Mouse (Mus musculus): ENCODE measurements around the gene Abcg2.

Gene Abcg2

DNA sequence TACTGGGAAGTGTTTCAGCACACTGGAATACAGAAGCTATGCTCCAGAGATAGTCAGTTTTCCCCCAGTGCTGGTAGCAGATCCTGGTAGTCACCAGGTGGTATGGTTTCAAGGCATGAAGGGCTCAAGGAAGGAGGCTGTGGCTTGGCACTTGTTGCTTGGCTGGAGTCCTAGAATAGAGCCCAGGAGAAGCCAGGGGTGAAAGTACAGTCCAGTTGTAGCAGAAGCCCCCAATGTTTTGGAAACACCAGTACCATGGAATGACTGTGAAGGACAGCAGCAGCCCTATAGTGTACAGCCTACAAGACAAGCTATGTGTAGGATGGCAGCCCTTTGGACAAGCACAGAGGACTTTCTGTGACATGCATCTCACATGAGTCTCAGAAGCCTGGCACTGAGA, 54.2 kb downstream of the Abcg2 start:
- DNase-seq: no peak

DNA sequence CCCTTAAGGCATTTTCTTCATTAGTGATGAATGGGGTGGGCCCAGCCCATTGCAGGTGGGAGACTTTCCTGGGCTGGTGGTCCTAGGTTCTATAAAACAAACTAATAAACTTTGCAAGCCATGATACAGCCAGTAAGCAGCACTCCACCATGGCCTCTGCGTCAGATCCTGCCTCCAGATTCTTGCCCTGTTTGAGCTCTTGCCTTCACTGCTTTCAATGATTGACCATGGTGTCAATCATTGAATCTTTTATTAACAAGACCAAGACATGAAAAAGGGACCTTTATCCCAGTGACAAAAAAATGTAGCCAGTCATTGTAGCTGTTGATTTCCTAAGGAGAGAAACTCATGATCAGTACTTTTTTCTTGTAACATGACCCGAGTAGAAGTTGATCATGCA, 55.1 kb downstream of the Abcg2 start:
- no peak for DNase-seq

DNA sequence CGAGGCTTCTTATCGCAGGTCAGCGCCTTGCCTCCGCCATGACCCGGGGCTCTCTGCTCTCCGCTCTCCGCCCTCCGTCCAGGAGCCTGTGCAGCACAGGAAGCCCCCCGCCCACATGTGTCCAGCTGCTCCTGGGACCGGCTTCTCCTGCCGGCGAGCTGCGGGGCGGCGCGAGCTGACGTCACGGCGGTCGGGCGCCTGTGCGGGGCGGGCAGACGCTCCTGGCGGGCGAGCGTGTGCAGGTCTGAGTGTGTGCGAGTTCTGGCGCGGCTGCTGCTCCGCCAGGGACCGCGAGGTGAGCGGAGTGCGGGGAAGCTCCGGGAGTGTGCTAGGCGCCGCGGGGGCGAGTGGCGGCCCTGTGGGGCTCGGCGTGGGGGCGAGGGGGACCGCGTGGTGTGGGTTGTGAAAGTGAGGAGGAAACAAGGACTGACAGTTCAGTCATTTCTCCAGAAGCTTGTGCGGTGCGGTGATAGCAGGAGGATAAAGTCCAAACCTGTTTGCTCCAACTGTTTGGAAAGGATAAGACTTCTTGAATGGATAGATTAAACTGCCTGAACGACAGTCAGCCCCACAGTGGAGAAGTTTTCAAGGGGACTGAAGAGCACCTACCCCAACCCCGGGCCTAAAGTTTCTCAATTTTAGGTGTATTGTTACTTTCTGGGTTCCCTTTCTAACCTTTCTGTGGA, 56.2 kb downstream of the Abcg2 start:
- DNase-seq: peak; percentile 62 to 73

DNA sequence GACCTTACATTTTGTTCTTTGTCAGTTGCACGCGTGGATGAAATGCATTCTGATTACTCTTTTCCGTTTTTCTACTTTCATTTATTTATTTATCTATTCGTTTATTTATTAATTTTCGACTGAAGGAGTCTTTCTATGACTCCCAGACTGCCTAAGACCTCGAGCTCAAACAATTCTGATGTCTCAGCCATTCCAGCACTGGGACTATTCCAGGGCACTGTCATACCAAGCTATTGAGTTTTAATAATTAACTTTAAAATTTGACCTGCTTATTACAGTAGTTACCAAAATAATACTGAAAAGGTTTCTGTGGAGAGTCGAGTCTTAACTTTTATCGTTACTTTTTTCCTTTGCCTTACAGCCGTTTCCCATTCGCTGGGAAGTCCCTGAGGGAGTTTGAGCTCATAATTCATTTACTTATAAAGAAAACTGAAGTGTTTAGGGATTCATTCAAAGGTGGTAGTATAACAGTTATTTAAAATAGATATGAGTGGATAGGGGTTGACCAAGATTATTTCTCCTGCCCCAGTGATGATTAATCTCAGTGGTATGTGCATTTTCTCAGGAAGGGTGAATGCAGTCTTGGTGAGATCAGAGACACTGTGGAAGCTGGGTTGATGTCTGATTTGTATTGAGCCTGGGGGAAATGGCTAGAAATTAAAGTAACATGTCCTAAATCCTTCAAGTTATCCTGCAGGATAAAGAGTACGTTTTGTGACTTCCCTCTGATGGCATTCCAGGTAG, 56.9 kb downstream of the Abcg2 start:
- no peak for DNase-seq

DNA sequence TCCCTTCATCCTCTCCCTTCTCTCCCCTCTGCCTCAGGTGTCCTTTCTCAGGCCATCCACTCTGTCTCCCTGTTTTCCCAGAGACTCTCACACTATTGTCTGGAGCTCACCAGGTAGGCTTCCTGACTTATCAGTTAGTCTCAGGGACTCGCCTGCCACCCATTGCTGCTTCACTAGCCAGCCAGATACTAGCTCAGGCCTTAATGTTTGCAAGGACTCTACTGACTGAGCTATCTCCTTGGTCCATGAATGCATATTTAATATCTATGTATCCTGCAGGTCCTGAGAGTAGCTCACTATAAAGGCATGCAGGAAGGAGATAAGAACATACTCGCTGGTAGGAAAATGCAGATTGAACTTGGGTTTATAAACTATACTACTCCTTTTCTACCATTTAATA, 57.9 kb downstream of the Abcg2 start:
- no peak for DNase-seq

DNA sequence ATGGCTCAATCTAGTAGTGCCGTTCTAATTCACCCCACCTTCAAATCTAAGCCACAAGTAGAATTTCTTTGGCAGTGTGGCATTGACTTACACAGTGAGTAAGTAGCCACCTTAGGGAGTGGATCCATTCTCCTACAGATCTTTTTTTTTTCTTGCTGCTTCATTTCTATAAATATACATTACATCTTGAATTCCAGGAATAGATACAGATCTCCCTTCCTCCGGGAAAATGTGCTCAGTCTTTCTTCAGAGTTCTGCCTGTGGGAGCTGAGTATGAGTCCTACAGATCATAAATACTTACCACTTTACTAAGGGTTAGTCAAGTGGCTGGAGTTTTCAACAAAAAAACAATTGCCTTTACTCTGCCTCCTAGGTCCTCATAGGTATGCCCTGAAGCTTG, 60.3 kb downstream of the Abcg2 start:
- no peak for DNase-seq

DNA sequence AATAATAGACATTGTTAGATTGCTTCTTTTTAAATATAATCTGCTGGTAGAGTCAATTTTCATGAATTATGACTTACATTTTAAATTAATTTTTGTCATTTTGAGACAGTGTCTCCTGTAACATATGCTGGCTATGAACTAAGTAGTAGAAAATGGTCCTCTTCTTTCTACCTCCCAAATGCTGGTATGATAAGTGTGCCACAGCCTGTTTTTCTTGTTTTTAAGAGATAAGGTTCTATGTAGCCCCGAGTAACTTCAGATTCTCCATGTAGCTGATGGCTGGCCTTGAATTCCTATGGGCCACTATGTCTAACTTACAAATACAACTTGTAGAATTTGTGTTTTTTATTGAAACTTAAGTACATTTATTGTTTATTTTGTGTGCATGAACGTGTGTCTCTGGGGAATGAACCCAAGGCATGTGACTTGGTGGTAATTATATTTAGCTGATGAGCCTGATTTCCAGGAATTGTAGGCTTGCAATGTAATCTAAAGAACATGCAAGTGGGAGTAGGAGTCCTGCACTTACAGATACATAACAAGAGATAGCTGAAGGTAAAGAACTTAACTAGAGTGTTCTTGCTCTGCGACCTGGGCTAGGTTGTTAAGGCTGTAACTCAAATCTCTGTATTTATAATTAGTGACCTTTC, 63.9 kb downstream of the Abcg2 start:
- no peak for DNase-seq

DNA sequence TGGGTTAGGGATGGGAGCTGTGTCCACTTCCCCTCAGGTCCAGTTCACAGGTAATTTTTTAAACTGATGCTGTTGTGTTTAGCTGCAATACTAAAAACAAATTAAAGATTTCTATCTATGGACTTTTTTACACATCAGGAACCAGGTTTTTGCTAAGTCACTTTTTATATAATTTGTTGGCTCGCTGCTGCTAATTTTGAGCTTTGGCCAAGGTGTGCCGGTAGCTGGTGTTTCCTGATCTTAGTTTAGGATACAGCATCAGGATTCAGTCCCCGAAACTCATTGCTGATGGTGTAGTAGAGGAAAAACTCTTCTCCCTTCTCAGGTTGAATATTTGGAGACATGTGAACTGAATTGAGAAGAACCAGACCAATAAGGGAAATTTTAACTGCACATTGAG, 65.8 kb downstream of the Abcg2 start:
- DNase-seq: no peak

DNA sequence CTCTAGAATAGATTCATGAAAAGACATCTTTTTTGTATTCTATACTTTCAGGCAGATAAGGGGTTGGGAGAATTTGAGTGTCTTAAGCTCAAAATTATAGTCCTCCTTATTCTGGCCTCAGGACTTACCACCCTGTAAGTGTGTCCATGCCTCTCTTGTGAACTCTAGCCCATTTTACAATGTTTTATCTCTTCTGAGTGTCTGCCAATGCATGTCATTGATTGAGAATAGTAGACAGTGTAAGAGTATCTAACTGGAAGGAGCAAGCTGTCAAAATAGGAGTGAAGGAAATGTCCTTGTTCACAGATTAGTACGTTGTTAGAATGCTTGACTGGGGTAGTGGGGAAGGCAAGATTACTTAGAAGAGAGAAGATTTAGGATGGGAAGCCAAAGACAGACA, 66.7 kb downstream of the Abcg2 start:
- no peak for DNase-seq

DNA sequence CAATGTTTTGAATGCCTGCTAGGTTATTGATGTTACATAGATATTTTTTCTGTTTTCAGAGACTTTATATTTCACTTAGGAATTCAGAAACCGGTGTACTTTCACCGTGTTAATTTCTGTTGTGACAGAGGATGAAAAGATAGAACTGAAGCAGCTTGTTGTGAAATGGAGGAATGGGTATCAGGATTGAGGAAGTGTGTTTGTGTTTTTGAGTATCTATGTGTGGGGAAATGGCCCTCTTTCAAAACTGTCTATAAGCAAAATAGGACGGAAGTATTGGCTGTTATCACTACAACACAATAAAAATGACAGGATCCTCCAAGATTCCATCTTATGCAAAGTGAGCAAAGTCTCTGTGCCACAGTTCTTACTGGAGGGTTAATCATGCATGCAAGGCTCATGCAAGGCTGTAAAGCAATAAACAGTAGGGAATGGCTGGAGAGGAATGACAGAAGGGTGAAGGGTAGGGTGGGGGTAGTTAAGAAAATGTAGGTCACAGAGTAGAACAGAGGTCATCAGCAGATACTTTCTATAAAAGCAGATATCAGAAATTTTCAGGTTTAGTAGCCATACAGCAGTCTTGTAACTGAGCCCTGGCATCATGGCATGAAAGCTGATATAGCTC, 76.7 kb downstream of the Abcg2 start:
- no peak for DNase-seq

DNA sequence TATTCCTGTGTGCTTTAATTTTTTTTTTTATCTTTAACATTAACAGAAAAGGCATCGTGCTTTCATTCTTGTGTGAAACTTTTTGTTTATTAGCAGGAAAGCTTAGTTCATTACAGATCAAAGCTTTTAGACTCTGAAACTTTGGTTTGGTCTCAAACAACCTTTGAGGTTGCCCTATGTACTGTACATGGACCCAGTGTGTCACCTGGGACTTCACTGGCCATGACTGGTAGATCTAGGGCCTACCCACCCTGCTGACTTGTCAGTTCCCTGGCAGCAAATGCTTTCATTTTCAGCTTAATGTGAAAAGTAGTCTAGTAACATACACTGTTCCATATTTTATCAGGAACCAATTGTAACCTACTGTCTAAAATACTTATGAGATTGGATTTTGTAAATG, 93.5 kb downstream of the Abcg2 start:
- DNase-seq: no peak

DNA sequence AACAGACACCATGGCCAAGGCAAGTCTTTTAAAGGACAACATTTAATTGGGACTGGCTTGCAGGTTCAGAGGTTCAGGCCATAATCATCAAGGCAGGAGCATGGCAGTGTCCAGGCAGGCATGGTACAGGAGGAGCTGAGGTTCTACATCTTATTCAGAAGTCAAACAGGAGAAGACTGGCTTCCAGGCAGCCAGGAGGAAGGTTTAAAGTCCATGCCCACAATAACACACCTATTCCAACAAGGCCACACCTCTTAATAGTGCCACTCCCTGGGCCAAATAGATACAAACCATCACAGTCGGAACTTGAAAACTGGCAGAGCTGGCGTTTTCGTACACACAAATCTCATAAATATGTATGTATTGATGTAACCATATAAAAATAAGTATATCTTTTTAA, 94.2 kb downstream of the Abcg2 start:
- no peak for DNase-seq

DNA sequence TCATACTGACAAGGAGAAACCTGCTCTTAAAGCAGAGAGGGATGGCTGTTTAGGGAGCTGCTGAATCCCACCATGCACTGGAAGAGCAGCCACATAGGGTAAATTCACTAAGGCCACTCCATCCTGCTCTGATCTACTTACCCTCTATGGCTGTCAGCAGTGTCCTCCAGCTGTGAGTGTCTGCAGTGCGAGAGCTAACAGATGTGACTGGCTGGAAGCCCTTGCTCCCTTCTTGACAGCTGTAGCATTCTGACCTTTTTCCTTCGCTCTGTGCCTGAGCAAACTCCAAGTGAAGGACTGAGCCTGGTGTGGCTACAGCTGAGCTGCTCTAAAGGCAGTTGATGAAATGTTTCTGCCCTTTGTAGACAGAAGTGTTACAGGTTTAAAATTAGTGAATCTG, 107.3 kb downstream of the Abcg2 start:
- DNase-seq: no peak

DNA sequence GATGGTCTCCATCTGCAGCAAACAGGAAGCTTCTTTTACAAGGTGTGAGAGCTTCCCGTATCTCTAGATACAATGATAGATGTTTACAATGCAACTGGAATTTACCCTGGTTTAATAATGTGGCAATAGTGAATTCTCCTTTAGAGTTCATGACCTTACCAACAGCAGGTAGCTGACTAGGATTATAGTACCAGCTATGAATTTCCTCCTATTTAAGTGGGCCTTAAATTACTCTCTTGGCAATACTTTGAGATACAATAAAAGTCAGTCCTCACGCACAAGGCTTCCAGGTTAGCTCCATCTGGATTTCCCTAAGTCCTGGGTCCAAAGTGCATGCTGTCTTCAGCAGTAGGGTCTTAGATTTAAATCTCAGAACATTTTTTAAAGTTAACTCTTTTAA, 109.9 kb downstream of the Abcg2 start:
- DNase-seq: no peak

DNA sequence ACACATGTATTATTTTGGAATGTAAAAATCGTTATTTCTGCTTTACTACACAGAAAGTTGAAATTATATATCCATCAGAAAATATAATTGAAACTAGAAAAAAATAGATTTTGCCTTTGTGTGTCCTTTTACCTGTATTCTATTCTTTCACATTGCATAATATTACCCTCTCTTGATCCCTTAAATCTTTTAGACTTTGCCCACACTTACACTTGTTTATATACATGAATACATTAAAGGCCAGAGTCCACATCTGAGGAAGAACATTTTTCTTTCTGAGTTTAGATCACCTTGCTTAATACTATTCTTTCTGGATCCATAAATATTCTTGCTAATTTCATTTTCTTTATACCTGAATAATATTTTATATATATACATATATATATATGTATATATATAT, 110.4 kb downstream of the Abcg2 start:
- no peak for DNase-seq

DNA sequence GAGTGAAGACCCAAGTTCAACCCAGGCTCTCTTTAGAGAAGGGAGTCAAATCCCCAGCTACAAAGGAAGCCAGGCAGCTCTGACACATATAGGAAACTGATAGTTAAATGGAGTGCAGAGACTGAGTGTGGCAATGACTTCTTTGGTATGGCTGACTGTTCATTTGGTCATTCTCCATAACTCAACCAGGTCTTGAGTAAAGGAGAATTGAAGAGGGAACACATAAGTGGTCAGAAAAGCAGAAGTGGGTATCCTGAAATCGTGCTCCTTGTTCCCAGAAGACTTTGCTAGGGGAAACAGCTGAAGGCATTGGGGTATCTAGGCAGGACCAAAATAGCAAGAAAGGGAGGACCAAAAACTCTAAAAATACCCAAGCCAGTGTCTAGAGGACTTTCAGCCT, 126.0 kb downstream of the Abcg2 start:
- no peak for DNase-seq

DNA sequence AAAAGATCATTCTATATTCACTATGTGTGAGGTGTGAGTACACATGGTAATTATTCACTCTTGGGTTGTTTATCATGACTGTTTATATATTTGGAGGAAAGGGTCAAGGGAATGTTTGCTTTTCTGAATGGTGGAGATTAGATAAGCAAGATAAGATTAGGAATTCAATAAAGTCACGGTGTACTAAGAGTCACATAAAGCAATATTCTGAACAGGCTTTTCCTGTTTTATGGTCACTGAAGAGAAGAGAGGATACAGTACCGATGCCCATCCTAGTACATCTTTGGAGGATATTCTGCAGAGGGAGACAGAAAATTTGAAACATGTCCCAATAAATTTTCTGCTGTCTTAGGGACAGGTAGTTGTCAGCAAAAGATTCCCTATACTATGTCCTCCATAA, 127.6 kb downstream of the Abcg2 start:
- DNase-seq: no peak

DNA sequence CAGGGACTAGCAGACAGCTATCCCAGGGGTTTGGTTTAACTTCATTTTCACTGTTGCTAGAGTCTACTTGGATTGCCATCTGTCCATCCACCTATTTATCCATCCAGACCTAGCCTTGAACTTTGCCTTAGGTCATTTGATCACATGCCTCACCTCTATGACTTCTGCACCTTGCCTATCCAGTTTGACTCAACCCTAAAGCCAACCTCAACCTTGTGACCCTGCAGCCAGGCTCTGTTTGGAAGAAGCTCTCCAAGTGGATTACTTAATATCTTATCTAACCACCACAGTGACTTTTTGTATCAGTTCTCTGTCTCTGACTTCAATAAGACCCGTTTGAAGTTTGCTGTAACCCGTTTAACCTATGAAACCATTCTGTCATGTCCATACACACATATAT, 149.5 kb downstream of the Abcg2 start:
- no peak for DNase-seq

DNA sequence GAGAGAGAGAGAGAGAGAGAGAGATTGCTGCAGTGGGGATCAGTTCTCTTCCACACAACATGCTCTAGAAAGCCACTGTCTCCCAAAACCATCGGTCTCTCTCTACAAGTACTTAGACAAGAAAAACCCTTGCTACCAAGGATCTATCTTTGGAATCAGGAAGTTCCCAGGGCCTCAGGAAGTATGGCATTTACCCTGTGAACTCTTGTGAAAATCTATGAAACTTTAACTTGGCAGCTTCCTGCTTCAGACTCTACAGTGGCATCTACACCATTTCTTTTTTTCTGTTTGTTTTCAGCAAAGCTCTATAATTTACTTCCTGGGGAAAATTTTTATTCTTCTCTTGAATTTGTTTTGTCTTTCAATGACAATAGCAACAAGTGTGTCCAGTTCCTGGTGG, 150.8 kb downstream of the Abcg2 start:
- no peak for DNase-seq
